Mouse (Mus musculus) 3T3-L1 (cell line): ENCODE results near the gene Tspan9.

Source experiments
- DNase-seq: peaks from one replicate; pipeline ENCODE4 v3.0.0-alpha.2; 2015; ENCODE audit warnings: low read depth, low spot score

The Tspan9 gene

GRCm38 (mm10) chr6:128021106-128021930 is 122.1 kb downstream of the Tspan9 start:
- DNase-seq = no peak

- DNase-seq = no peak
These were observed 122.8 kb downstream of the Tspan9 start for GRCm38 (mm10) chr6:128020521-128021057.

- DNase-seq = no peak
These were observed 123.3 kb downstream of the Tspan9 start for GRCm38 (mm10) chr6:128020053-128020452.

GRCm38 (mm10) chr6:128019119-128019518 is 124.3 kb downstream of the Tspan9 start:
- DNase-seq = no peak

- no peak for DNase-seq
These were observed 128.1 kb downstream of the Tspan9 start for GRCm38 (mm10) chr6:128015304-128015703.

GRCm38 (mm10) chr6:128011781-128012180 is 131.6 kb downstream of the Tspan9 start:
- no peak for DNase-seq

GRCm38 (mm10) chr6:128011071-128011477 is 132.3 kb downstream of the Tspan9 start:
- no peak for DNase-seq

GRCm38 (mm10) chr6:128010135-128010971 is 133.0 kb downstream of the Tspan9 start:
- DNase-seq = no peak

- no peak for DNase-seq
These were observed 135.3 kb downstream of the Tspan9 start for GRCm38 (mm10) chr6:128007982-128008562.

- DNase-seq = peak; percentile 54
These were observed 136.1 kb downstream of the Tspan9 start for GRCm38 (mm10) chr6:128007241-128007701.

- peak; percentile 31 for DNase-seq
These were observed 137.2 kb downstream of the Tspan9 start for GRCm38 (mm10) chr6:128006156-128006555.

GRCm38 (mm10) chr6:128004544-128004943 is 138.8 kb downstream of the Tspan9 start:
- DNase-seq = no peak

GRCm38 (mm10) chr6:128003542-128003941 is 139.9 kb downstream of the Tspan9 start:
- DNase-seq = no peak

GRCm38 (mm10) chr6:128002667-128003066 is 140.7 kb downstream of the Tspan9 start:
- DNase-seq = no peak

- DNase-seq = no peak
These were observed 141.3 kb downstream of the Tspan9 start for GRCm38 (mm10) chr6:128002104-128002503.

- no peak for DNase-seq
These were observed 141.8 kb downstream of the Tspan9 start for GRCm38 (mm10) chr6:128001587-128001986.

GRCm38 (mm10) chr6:128000777-128001176 is 142.6 kb downstream of the Tspan9 start:
- no peak for DNase-seq

GRCm38 (mm10) chr6:127999118-127999517 is 144.3 kb downstream of the Tspan9 start:
- no peak for DNase-seq

- DNase-seq = no peak
These were observed 146.5 kb downstream of the Tspan9 start for GRCm38 (mm10) chr6:127996928-127997327.

- no peak for DNase-seq
These were observed 150.4 kb downstream of the Tspan9 start for GRCm38 (mm10) chr6:127992993-127993392.

GRCm38 (mm10) chr6:127991509-127992176 is 151.8 kb downstream of the Tspan9 start:
- DNase-seq = peak; percentile 98
